Mouse (Mus musculus): ENCODE data around the gene Slc35f1.
"Not testable (repeated sequence)": the region's sequence is repeated elsewhere in the genome, so short reads cannot be mapped to it uniquely, and the experiment has no call there.

Gene Slc35f1

GRCm38 (mm10) chr10:52791560-52791959 lies 101.2 kb downstream of the Slc35f1 start:
- DNase-seq: no peak

DNA sequence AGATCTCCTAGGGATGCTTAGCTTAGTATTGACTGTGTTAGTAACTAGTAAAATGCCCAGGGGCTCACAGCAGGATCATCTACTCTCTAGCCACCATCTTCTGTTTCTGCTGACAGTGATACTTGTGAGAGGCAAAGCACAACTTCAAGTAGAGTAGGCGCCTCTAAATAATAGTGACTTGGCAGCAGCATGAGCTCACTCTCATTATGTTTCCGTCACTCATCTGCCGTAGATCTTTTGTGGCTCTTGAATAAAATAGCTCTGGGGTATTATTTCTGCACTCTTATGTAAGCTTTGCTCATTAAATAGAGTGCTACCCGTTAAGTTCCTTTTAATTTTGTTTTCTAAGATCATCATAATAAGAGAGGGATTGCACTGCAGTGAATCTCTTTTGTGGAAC lies 107.1 kb downstream of the Slc35f1 start:
- DNase-seq: no peak

- no peak for DNase-seq
Observed at GRCm38 (mm10) chr10:52807808-52808207, 117.5 kb downstream of the Slc35f1 start.

GRCm38 (mm10) chr10:52812861-52813260 lies 122.5 kb downstream of the Slc35f1 start:
- no peak for DNase-seq

DNA sequence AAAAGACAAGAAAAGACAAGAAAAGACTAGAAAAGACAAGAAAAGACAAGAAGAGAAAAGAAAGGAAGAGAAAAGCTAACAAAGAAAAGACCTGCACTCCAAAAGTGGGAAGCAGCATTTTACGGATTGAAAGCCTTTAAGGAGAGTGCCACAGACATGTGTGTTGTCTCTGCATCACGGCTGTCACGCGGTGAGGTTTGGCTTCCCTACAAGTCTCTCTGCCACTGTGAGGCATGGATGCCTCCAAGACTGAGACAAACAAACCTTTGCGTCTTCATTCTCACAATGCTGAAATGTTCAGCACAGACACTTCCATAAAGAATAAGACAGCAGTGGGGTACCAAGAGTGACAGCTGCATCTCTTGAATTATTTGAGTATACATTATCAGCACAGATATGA lies 124.0 kb downstream of the Slc35f1 start:
- DNase-seq: peak; percentile 16

- DNase-seq: no peak
Observed at GRCm38 (mm10) chr10:52819661-52820060, 129.3 kb downstream of the Slc35f1 start.

GRCm38 (mm10) chr10:52822909-52823308 lies 132.6 kb downstream of the Slc35f1 start:
- DNase-seq: no peak

- no peak for DNase-seq
Observed at GRCm38 (mm10) chr10:52825746-52826145, 135.4 kb downstream of the Slc35f1 start.

GRCm38 (mm10) chr10:52840819-52841218 lies 150.5 kb downstream of the Slc35f1 start:
- DNase-seq: peak; percentile 20

DNA sequence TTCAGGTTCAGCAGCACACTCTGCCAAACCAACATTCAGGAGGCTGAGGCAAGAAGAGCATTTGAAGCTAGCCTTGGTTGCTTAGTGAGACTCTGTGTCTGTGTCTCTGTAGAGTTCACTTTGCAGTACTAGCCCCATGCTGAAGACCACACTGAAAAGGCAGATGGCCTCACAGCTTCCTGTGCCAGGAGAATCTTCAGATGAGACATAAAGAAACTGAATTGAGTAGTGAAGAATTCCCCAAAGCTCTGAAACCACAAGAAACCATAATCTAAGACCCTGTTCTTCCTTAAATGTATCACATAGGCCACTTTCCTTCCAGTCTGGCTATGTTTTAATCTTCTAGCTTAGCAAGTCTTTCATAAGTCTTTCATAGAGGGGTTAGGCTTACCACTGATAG lies 161.7 kb downstream of the Slc35f1 start:
- DNase-seq: no peak

- no peak for DNase-seq
Observed at GRCm38 (mm10) chr10:52860851-52861250, 170.5 kb downstream of the Slc35f1 start.

- DNase-seq: no peak
Observed at GRCm38 (mm10) chr10:52864936-52865335, 174.6 kb downstream of the Slc35f1 start.

- no peak for DNase-seq
Observed at GRCm38 (mm10) chr10:52871110-52871509, 180.8 kb downstream of the Slc35f1 start.

GRCm38 (mm10) chr10:52874133-52874532 lies 183.8 kb downstream of the Slc35f1 start:
- DNase-seq: no peak

DNA sequence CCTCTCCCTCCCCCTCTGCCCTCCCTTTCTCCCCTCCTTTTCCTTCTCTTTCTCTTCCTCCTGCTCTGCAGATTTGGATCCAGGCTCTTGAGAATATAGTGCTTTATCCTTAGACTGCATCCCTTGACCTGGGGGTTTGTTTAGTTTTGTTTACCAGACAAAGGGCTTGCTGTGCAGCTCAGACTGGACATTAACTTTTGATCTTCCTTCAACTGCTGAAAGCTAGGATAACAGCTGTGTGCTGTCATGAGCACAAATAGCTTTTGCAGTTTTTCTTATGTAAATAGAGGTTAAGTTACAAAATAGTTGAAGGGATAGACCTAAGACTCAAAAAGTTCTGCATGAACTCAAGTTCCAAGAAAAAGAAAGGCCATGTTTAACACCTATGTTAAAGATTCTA lies 184.4 kb downstream of the Slc35f1 start:
- DNase-seq: no peak

DNA sequence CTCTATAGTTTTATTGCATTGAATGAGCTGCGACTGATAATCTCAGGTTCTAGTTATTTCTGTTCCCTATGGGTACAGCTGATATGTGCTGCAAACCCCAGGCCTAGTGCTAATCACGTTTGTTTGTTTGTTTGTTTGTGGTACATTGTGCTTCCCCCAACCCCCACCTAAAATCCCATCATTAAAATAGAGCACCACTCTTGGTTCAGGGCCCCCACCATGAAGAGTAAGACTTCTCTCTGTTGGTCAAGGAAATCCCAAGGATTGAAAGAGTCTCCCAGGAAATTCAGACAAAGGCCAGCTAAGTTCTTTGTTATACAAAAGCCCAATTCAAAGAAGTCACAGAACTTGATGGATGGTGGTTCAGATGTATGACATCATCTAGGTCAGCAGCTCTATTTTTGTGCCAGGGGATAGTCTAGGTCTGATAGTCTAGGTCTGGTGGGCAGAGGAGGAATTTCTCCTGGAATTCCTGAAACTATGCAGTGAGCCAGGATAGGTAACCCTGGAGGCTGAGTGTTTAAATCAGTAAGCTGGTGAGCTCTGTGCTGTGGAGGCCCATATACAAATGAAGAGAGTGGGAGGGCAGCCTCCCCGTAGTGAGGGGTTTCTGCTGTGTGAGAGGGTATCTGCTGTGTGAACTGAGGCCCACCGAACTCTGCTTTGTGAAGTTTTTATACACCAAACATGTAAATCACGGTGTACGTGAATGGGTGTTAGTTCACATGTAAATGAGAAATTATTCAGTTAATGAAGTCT lies 187.1 kb downstream of the Slc35f1 start:
- DNase-seq: no peak

DNA sequence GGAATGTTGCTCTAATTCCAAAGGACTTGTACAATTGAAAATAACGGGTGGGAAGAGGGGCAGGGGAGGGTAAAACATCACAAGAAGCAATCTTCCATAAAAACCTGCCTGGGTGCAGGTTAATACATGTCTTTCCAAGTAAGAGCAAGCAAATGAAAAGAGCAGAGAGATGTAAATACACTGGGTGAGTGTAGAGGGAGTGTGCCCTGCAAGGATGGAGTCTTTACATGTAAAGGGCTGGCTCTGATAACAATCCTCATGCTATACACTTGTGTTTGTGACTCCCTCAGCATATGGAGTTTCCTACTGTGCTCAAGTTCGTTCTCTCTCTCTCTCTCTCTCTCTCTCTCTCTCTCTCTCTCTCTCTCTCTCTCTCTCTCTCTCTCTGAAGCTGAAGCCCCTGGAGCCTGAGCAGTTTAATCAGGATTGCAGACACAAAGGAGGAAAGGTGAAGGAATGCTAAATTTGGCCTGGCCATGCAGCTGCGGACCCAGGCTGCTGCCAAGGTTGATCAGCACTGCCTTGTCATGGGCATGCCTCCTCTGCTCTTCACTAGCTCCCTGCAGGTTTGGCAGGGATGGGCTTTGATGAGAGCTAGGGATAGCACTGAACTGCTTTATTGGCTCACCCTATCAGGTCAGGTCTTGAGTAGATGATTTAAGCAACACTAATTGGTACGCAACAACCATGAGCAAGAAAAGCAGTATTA lies 187.9 kb downstream of the Slc35f1 start:
- DNase-seq: no peak

GRCm38 (mm10) chr10:52896724-52897123 lies 206.4 kb downstream of the Slc35f1 start:
- DNase-seq: not testable (repeated sequence)

DNA sequence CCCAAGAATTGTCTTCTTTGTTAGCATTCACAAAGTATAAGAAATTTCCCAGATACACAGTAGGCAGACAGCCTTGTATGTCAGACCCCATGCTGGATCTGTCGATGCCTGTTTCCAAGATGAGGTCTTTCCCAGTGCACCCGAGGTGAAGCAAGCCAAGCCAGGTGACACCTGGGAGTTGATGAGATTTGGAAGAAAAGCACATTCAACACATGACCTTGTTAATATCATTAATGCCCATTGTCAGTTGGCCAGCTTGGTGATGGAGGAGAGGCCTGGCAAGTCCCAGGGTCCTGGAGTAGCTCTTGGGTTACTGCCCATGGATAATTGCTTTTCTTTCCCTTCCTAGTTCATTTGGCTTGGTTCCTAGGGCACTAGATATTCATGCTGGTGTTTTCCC lies 214.6 kb downstream of the Slc35f1 start:
- no peak for DNase-seq

DNA sequence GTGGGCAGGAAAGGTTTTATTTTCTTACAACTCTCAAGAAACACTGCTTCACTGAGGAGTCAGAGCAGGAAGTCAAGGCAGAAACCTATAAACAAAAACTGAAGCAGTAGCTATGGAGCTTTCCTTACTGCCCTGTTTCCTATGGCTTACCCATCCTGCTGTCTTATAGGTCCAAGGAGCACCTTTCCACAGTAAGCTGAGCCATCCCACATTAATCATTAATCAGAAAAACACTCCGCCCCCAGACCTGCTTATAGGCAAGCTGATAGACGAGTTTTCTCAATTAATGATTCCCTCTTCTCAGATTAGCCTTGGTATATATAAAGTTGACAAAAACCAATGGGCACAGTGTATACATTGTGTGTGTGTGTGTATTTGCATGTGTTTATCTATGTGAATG lies 221.4 kb downstream of the Slc35f1 start:
- DNase-seq: no peak

GRCm38 (mm10) chr10:52918715-52919114 lies 228.4 kb downstream of the Slc35f1 start:
- no peak for DNase-seq

DNA sequence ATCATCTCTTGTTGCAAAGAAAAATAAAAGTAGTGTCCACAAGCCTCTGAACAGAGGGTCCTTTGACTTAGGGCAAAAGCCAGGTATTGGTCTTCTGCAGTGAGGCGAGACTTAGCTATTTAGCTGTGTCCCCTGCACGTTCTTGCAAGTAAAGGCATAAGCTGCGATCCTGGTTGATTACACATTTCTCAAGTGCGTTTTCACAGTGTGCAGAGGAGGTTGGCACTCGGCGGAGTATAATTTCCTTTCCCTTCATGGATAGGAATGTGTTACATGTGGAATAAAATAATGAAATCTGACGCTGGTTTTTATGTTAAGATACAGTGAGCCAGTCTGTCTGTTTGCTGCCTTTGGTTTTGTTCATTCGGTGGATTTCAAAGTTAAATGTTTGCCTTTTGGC lies 232.8 kb downstream of the Slc35f1 start:
- no peak for DNase-seq

DNA sequence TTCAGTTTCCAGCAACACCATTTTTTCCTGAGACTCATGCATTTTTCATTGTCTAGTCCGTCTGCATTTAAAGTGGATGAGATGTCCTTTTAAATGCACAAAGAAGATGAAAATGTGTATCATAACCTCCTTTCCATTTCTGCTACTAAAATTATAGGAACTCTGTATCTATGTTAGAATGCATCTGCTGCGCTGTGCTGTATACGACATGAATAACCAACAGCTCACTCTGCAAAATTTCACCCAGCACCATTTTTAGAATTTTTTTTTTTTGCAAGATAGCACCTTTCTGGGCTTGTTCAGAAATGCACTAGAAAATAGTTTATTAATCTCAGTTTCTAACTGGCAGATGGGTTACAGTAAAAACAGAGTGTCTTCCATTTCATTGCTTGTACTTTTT lies 236.0 kb downstream of the Slc35f1 start:
- no peak for DNase-seq

DNA sequence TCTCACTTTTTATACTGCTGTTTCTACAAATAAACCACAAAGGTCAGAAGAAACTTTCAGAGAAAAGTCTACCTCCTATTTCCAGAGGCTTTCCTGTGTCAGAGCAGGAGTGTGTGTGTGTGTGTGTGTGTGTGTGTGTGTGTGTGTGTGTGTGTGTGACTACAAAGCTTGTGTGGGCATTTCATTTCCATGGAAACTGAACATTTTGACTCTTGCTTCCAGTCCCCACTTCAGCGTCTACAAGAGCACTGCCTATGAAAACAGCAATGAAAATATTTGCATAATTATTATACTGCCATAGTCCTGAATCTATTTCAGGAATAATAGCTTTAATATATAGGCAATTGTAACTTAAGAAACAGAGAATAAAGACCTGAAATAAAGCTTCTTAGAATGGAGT lies 241.8 kb downstream of the Slc35f1 start:
- DNase-seq: no peak

GRCm38 (mm10) chr10:52934615-52935014 lies 244.3 kb downstream of the Slc35f1 start:
- DNase-seq: no peak

All from right cerebral cortex, postnatal 4 days (tissue).